Mouse (Mus musculus): ENCODE data around the gene Nepn. TPM values are rescaled to one million over a fixed set of nuclear protein-coding genes. Genes with fewer than 3 reads are reported as not detected.
A peak's percentile ranks its signal among the peaks of the same experiment; 100 is the strongest.

The Nepn gene
- total RNA-seq, 2 experiments from 2014 or later: 0.21 to 0.40 TPM

- no peak for DNase-seq
Observed at GRCm38 (mm10) chr10:52405160-52405559, 16.4 kb downstream of the Nepn start.

DNA sequence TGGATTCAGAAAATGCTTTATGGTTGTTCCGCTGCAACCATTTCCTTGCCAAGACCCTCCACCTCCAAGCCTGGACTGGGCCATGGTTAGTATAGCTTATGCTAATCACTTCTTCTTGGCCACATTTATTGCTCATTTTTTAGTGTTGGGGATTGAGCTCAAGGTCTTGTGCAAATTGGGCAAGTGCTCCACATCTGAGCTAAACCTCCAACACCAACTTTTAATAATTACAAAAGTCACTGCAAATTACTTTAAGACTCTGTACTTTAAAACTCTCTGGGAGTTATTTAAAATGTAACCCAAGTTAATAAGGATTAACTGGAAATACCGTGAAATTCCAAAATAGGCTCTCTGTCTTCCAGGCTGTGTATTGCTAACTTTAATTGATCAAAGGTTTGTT is 18.8 kb downstream of the Nepn start:
- DNase-seq: no peak

- DNase-seq: no peak
Observed at GRCm38 (mm10) chr10:52415020-52415419, 26.2 kb downstream of the Nepn start.

DNA sequence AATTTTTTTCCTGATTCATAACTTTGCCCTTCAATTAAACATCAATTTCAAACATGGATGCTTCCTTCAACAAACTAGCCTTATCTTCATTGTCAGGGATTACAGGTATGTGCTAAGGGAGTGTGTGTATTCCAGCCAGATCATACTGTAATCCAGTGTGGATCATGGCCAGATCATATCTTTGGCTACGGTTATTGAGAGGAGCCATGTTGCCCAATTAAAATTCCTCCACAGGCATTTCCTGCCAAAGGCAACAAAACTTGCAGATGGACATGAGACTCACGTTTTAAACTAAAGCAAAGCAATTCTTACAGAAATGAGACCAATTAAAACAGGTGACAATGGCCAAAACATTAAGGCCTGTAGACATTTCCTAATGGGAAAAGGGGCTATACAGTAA is 27.7 kb downstream of the Nepn start:
- peak in 1 of 2 experiments; percentile 40 for DNase-seq

DNA sequence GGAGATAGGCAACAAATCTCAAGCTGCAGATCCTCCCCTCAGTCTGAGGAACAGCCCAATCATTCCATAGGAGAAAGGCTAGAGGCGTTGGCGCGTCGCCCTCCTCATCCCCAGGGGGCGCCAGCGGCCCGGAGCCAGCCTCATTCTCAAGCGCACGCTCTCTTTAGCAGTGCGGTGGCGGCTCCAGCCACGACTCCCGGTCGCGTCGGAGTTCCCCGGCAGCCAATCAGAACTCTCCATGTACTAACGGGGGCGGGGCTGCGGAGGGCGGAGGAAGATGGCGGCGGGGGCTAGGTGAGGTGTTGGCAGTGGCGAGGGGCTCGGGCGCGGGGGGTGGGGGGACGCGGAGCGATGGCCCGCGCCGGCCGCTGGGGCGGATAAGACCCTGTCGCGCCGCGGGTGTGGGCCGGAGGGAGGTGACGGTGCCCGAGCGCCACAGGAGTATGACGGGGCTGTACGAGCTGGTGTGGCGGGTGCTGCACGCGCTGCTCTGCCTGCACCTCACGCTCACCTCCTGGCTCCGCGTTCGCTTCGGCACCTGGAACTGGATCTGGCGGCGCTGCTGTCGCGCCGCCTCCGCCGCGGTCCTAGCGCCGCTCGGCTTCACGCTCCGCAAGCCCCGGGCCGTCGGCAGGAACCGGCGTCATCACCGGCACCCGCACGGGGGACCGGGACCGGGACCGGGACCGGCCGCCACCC is 28.7 kb downstream of the Nepn start, which contains the start of gene Nus1:
Nus1 (plus strand) TSS at position 249 of the 699 bp plus-strand sequence.
- DNase-seq: peak; percentile 96 to 97

GRCm38 (mm10) chr10:52417998-52418860 is 29.5 kb downstream of the Nepn start:
- DNase-seq: peak; percentile 11 to 55

DNA sequence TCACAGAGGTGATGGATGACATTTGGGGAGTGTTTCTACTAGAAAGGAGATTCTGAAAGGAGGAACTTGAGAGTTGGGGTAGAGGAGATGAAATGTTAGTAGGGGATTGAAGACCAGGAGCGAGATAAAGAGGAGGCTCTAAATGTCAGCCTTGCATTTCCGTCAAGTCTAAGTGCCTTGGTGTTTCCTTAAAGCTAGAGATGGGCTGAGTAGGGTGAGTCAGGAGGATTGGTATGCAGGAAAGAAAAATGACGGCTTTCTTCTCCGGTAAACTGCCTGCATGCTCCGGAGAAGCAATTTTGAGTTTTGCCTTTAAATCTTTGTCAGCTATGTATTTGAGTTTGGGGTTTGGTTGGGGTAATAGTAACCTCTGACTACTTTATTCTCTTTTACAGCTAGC is 30.2 kb downstream of the Nepn start:
- no peak for DNase-seq

- DNase-seq: peak in 1 of 2 experiments; percentile 31
Observed at GRCm38 (mm10) chr10:52419402-52419801, 30.6 kb downstream of the Nepn start.

GRCm38 (mm10) chr10:52420526-52420925 is 31.8 kb downstream of the Nepn start:
- DNase-seq: no peak

GRCm38 (mm10) chr10:52421716-52422115 is 32.9 kb downstream of the Nepn start:
- peak in 1 of 2 experiments; percentile 44 for DNase-seq

DNA sequence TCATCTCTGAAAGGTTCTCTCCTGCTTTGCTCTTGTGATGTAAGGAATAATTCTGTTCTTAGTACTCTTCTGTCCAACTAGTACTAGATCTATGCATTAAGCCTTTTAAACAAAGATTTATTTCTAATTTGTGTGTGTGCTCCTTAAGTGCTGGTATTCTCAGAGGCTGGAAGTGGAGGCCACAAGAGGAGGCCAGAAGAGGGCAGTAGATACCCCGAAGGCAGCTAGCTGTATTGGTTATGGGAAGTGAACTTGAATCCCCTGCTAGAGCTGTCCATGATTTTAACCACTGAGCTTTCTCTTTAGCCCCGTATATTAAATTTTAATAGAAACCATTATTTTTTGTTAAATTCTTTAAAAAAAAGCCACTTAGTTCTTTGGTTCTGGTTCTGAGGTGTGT is 34.3 kb downstream of the Nepn start:
- DNase-seq: peak in 1 of 2 experiments; percentile 13

GRCm38 (mm10) chr10:52426314-52426980 is 37.7 kb downstream of the Nepn start:
- DNase-seq: no peak

DNA sequence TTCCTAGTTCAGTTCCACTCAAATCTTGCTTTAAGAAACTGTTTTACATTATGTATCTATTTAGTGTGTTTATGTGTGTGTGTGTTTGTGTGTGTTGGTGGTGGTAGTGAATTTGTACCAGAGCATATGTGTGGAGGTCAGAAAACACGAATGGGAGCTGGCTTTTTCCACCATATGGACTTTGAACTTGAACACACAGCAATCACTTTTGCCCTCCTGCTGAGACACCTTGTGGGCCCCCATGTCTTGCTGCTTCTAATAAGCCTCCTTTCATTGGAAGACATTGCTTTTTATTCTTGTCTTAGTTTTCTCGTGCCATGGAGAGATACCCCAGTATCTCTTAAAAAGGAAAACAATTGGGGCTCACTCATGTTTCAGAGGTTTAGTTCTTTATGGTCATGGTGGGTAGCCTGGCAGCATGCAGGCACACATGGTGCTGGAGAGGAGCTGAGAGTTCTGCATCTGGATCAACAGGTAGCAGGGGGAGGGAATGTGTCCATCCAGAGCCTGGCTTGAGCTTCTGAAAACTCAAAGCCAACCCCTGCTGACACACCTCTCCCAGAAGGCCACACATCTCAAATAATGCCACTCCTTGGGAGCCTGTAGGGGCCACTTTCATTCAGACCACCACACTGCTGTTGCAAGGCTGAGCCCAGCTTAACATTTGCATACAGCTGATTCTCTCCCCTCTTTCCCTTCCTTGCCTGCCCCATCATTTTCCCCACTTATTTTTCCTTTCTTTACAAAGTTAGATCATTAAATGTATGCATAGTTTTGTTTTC is 39.1 kb downstream of the Nepn start:
- DNase-seq: peak in 1 of 2 experiments; percentile 2

DNA sequence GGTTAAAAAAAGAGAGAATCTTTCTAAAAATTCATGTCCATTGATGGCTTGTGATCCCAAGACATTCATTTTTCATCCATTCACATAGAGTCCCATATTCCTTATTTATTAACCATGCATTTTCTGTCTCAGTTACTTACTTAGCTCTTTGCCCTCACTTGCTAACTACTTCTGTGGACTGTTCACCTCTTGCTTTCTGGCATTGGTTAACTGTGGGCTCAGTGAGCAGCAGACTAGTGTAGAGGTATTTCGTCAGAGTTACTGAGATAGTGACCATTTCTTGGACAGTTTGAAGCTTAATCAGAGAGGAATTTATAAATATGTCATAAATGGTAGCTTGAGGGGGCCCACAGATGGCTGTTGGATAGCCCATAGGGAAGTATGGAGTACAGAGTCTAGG is 42.2 kb downstream of the Nepn start:
- DNase-seq: no peak

- peak in 1 of 2 experiments; percentile 13 for DNase-seq
Observed at GRCm38 (mm10) chr10:52434836-52435235, 46.1 kb downstream of the Nepn start.

Other genes starting within 250 kb of the Nepn start
- not detected for gene Ros1, start 193.7 kb upstream of the Nepn start, total RNA-seq (2021)
- gene Dcbld1, start 155.4 kb upstream of the Nepn start, total RNA-seq (2021): 1 to 10 TPM; 3.9 to 5.9 TPM
- gene Gm26741, start 30.2 kb upstream of the Nepn start, total RNA-seq (2021): not detected
- 10 to 100 TPM; 12.2 to 13.1 TPM for gene Gopc, start 6.8 kb upstream of the Nepn start, total RNA-seq (2021)
- gene Nus1, start 28.6 kb downstream of the Nepn start, total RNA-seq (2021): 10 to 100 TPM; 38.7 to 38.8 TPM

Measured in heart, adult 18-20 months (tissue).